Mouse (Mus musculus): ENCODE results near the gene Gm21903.
"Not testable (repeated sequence)": the region's sequence is repeated elsewhere in the genome, so short reads cannot be mapped to it uniquely, and the experiment has no call there.

The Gm21903 gene

GRCm38 (mm10) chr17:39043241-39043640 is at the start of gene Gm21903:
Gene Gm21903, minus strand, starts transcription at chr17:39043341.
- no peak for DNase-seq (ENCODE audit: low spot score)

GRCm38 (mm10) chr17:39076937-39077336 is 33.8 kb upstream of the Gm21903 start, which contains the start of gene Esp23:
Gene Esp23, minus strand, starts transcription at chr17:39077037.
- no peak for DNase-seq (ENCODE audit: low spot score)

GRCm38 (mm10) chr17:39063641-39064040 is 20.5 kb upstream of the Gm21903 start:
- no peak for DNase-seq (ENCODE audit: low spot score)

- not testable (repeated sequence) for DNase-seq (ENCODE audit: low spot score)
Observed at GRCm38 (mm10) chr17:39036395-39036794, 6.7 kb downstream of the Gm21903 start, which contains the start of gene Esp24. Gene Esp24, plus strand, starts transcription at chr17:39036695.

GRCm38 (mm10) chr17:39017184-39017583 is 26.0 kb downstream of the Gm21903 start:
- no peak for DNase-seq (ENCODE audit: low spot score)

- DNase-seq (ENCODE audit: low spot score): no peak
Observed at GRCm38 (mm10) chr17:39010675-39011638, 32.2 kb downstream of the Gm21903 start.

- no peak for DNase-seq (ENCODE audit: low spot score)
Observed at GRCm38 (mm10) chr17:39009846-39010245, 33.3 kb downstream of the Gm21903 start.

All from urinary bladder, postnatal 10 days (tissue).